Mouse (Mus musculus) C2C12 (cell line): ENCODE results near the gene Trak1. TPM values are rescaled to one million over a fixed set of nuclear protein-coding genes. Genes with fewer than 3 reads are reported as not detected.

Source experiments
- H3K27me3 ChIP-seq: one replicate; pipeline ENCODE4 v1.6.1; 2011; ENCODE audit not compliant: control insufficient read depth, insufficient read depth, insufficient read length
- H3K36me3 ChIP-seq: one replicate; pipeline ENCODE4 v1.6.1; 2011; ENCODE audit not compliant: control insufficient read depth, insufficient read depth
- H3K4me3 ChIP-seq: one replicate; pipeline ENCODE4 v1.5.1; 2011; ENCODE audit warnings: mild to moderate bottlenecking, control low read depth; ENCODE audit not compliant: poor library complexity, insufficient read depth, severe bottlenecking
- H3K79me2 ChIP-seq: one replicate; pipeline ENCODE4 v1.6.1; 2011; ENCODE audit not compliant: control insufficient read depth, insufficient read depth
- H3K79me3 ChIP-seq: one replicate; pipeline ENCODE4 v1.6.1; 2011; ENCODE audit warnings: low read depth, control low read depth
- H3ac ChIP-seq: one replicate; pipeline ENCODE3; 2011; ENCODE audit warnings: low read depth; ENCODE audit not compliant: control insufficient read depth, insufficient read length
- CEBPB ChIP-seq: IDR thresholded peaks from one replicate; pipeline ENCODE4 v1.6.1; 2011; ENCODE audit warnings: low read depth, mild to moderate bottlenecking, control low read depth, moderate library complexity
- CTCF ChIP-seq: IDR thresholded peaks from one replicate; pipeline ENCODE4 v1.5.1; 2011; ENCODE audit not compliant: control insufficient read depth, insufficient read depth, insufficient read length
- FOSL1 ChIP-seq: IDR thresholded peaks from one replicate; pipeline ENCODE4 v1.8.0; 2011; ENCODE audit warnings: mild to moderate bottlenecking, low read length; ENCODE audit not compliant: poor library complexity, insufficient read depth, severe bottlenecking
- MAX ChIP-seq: IDR thresholded peaks from one replicate; pipeline ENCODE4 v1.6.1; 2011; ENCODE audit warnings: mild to moderate bottlenecking, control low read depth
- MYOD1 ChIP-seq: IDR thresholded peaks from one replicate; pipeline ENCODE4 v1.6.1; 2011; ENCODE audit warnings: low read depth; ENCODE audit not compliant: control insufficient read depth, insufficient read length
- MYOG ChIP-seq: IDR thresholded peaks from one replicate; pipeline ENCODE4 v1.6.1; 2011; ENCODE audit not compliant: control insufficient read depth, insufficient read length; ENCODE audit errors: extremely low read depth
- USF1 ChIP-seq: IDR thresholded peaks from one replicate; pipeline ENCODE4 v1.6.1; 2011; ENCODE audit warnings: low read depth, mild to moderate bottlenecking, control low read depth, moderate library complexity
- polyA plus RNA-seq: library from polyadenylated mRNA; unstranded; fragments of >200 nt; fragmentation: generic; extraction: Trizol; gene quantifications from one replicate; pipeline ENCODE4 v1.2.1, GENCODE M21; 2012; ENCODE audit warnings: missing spikeins

The Trak1 gene
- polyA plus RNA-seq, 1 experiment = 26.6 TPM

DNA sequence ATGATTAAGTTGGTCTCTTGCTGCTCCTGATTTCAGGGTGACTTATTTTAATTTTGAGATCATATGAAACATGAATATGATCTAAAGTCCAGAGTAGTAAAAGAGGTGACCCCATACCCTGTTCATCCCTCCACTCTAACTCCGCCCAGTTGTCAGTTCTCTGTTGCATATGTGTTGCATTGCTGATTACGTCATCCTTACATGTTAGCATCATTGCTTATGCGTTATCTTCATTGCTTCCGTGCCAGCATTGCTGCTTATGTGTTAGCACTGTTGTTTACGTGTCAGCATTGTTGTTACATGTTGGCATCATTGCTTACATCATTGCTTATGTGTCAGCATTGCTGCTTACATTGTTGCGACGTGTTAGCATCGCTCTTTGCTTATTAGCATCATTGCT lies 51.8 kb downstream of the Trak1 start:
- TF ChIP-seq MYOG = no peak
- TF ChIP-seq CEBPB = peak; percentile 6
- H3ac ChIP-seq = no peak overlapping the region

DNA sequence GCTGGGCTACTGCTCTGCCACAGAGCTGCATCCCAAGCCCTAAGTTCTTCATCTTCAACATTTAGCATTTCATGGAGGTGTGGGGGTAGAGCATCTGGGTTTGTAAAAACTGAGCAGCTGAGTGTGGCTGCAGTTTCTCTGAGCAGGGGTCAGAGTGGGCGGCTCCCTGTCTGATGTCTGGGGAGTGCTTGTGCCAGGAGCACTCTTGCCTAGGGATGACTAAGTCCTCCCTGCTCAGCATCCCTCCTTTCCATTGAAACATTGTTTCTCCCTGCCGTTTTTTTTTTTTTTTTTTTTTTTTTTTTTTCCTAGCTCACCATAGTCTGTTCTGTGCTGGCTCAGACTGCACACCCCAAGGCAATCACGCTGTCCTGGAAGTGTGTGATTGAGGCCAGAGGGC lies 53.3 kb downstream of the Trak1 start:
- peaks cover 33% of the 10 kb centered on the region for H3K79me3 ChIP-seq
- no peaks in the 10 kb centered on the region for H3K27me3 ChIP-seq
- no peak overlapping the region for H3K4me3 ChIP-seq
- H3K36me3 ChIP-seq = no peaks in the 10 kb centered on the region
- TF ChIP-seq MYOG = no peak
- TF ChIP-seq FOSL1 = no peak
- no peak for TF ChIP-seq MAX
- no peak for TF ChIP-seq CTCF
- no peak for TF ChIP-seq MYOD1
- no peak for TF ChIP-seq USF1
- H3ac ChIP-seq = peak overlapping the region; percentile 34
- peaks cover 85% of the 10 kb centered on the region for H3K79me2 ChIP-seq

More for the DNA sequence above, 51.8 kb downstream of the Trak1 start:
- H3K79me2 ChIP-seq = peaks cover 91% of the 10 kb centered on the region
- H3K27me3 ChIP-seq = no peaks in the 10 kb centered on the region
- H3K4me3 ChIP-seq = no peak overlapping the region
- peaks cover 40% of the 10 kb centered on the region for H3K79me3 ChIP-seq
- no peaks in the 10 kb centered on the region for H3K36me3 ChIP-seq

DNA sequence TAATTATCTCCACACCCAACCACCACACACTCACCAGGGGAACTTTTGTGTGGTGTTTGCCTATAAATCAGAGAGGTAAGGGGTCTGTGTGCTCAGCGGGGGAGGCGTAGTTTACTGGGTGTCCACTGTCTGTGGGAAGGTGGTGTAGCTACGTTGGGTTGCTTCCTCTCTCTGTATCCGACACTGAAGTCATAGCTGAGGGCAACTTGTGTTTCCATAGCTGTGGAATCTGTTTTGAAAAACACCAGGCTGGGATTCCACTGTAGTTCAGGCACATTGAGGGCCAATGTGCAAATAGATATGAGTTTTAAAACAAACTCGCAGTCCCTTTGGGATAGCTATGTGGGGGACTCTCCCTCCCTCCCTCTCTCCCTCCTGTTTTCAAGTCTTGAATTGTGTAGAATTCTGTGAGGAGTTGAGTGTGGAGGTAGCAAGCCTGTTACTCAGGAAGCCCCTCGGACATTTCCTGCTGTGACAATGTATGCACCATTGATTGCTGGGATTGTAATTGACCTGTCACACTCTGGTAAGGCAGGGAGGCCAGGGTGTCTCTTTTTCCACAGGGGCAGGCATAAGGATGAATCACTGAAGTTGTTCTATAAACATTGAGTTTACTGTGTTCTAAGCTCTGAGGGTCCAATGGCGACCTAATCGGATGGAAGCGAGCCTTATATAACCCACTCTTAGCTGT lies 54.2 kb downstream of the Trak1 start:
- Histone ChIP-seq H3ac (no peak overlapping the region), H3K79me3 (peaks cover 31% of the 10 kb centered on the region), H3K36me3 (no peaks in the 10 kb centered on the region), H3K79me2 (peaks cover 85% of the 10 kb centered on the region), H3K27me3 (no peaks in the 10 kb centered on the region), H3K4me3 (no peak overlapping the region)
- TF ChIP-seq MYOD1 (no peak), CEBPB (no peak), USF1 (no peak), MYOG (no peak), CTCF (no peak), MAX (no peak), FOSL1 (no peak)

DNA sequence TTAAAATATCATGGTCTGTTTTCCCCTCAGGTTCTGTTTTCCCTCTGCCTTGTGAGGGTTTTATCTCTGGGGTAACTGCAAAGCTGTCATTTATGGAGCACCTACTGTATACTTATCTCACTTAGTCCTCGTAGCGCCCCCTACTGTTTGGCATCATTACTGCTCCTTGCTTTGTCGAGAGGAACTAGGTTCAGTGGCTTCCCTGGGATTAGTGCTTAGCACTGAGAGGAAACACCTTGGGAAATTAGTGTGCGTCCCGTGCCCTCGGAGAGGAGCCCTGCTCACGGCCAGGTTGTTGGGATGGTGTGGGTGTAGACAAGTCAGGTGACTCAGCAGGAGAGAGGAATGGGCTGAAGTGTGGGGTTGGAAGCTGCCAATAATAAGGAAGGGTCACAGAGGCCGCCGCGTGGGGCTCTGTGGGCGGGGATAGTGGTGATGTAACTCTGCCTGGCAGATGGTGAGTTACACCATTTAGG lies 54.9 kb downstream of the Trak1 start:
- Histone ChIP-seq H3ac (no peak overlapping the region), H3K79me2 (peaks cover 86% of the 10 kb centered on the region), H3K36me3 (no peaks in the 10 kb centered on the region), H3K27me3 (no peaks in the 10 kb centered on the region), H3K4me3 (no peak overlapping the region), H3K79me3 (peaks cover 29% of the 10 kb centered on the region)
- TF ChIP-seq MAX (no peak), CTCF (peak; percentile 46), CEBPB (peak; percentile 17), USF1 (no peak)

DNA sequence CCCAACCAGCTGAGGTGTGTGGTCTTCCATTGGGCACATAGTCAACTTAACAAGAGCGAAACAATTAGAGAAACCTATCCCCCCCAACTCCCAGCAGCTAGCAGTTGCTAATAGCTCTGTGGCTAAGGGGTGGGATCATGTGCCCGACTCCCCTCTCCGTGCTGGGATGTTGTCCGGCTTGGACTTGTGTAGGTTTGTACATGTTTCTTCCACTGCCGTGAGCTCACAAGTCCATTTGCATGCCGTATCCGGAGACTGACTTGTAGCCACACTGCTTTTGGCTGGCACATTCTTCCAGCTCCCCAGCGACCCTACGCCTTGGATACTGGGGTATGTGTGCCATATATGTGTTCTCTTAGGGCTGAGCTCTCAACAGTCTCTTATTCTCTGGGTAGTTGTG lies 55.4 kb downstream of the Trak1 start:
- H3K4me3 ChIP-seq = no peak overlapping the region
- no peaks in the 10 kb centered on the region for H3K36me3 ChIP-seq
- no peak overlapping the region for H3ac ChIP-seq
- peaks cover 86% of the 10 kb centered on the region for H3K79me2 ChIP-seq
- H3K79me3 ChIP-seq = peaks cover 26% of the 10 kb centered on the region
- H3K27me3 ChIP-seq = no peaks in the 10 kb centered on the region
- TF ChIP-seq MYOD1 (no peak), MAX (no peak), CTCF (no peak), FOSL1 (no peak), MYOG (no peak), CEBPB (no peak), USF1 (no peak)

DNA sequence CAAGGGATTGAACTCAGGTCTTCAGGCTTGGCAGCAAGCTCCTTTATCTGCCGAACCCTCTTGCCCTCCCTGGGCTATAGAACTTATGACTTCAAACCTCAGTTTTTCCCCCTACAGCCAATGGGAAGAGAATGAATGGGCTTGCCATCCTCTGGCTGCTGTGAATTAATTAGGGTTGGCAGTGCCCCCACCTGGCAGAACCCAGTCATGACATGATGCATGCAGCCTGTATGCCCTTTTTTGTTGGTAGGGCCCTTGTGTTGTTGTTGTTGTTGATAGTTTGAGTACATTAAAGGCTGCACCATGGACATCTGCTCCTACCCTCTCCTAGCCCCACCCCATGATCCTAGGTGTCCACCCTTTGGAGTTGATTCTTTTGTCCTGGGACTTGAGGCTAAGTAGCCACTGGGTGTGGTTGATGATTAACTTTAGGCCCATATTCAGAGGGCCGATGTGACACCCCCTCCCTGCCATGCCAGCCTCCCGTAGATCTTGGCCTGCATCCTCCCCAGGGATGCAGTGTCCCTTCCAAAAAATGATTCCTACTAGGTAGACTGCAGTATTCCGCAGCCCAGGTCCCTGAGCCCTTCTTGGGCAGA lies 57.6 kb downstream of the Trak1 start:
- no peaks in the 10 kb centered on the region for H3K36me3 ChIP-seq
- H3K79me3 ChIP-seq = peaks cover 22% of the 10 kb centered on the region
- H3K79me2 ChIP-seq = peaks cover 81% of the 10 kb centered on the region
- no peak for TF ChIP-seq CEBPB
- no peak for TF ChIP-seq USF1
- no peak for TF ChIP-seq MYOD1
- peak; percentile 56 for TF ChIP-seq CTCF
- no peaks in the 10 kb centered on the region for H3K27me3 ChIP-seq
- no peak overlapping the region for H3K4me3 ChIP-seq
- no peak overlapping the region for H3ac ChIP-seq
